Mouse (Mus musculus): ENCODE data around the gene Elf5.

Gene Elf5

GRCm38 (mm10) chr2:103411348-103411747 lies at the start of gene Elf5:
Elf5 (plus strand) TSS chr2:103411688.
- DNase-seq (ENCODE audit: low read depth in 1 of 2, low spot score in 2 of 2) = no peak

- no peak for DNase-seq (ENCODE audit: low read depth in 1 of 2, low spot score in 2 of 2)
Observed at GRCm38 (mm10) chr2:103372541-103372940, 38.9 kb upstream of the Elf5 start.

- no peak for DNase-seq (ENCODE audit: low read depth in 1 of 2, low spot score in 2 of 2)
Observed at GRCm38 (mm10) chr2:103379502-103380160, 31.9 kb upstream of the Elf5 start.

GRCm38 (mm10) chr2:103382174-103382573 lies 29.3 kb upstream of the Elf5 start:
- DNase-seq (ENCODE audit: low read depth in 1 of 2, low spot score in 2 of 2) = no peak

GRCm38 (mm10) chr2:103387881-103388280 lies 23.6 kb upstream of the Elf5 start:
- no peak for DNase-seq (ENCODE audit: low read depth in 1 of 2, low spot score in 2 of 2)

- DNase-seq (ENCODE audit: low read depth in 1 of 2, low spot score in 2 of 2) = no peak
Observed at GRCm38 (mm10) chr2:103388311-103388710, 23.2 kb upstream of the Elf5 start.

GRCm38 (mm10) chr2:103390086-103390988 lies 21.2 kb upstream of the Elf5 start:
- DNase-seq (ENCODE audit: low read depth in 1 of 2, low spot score in 2 of 2) = no peak

- DNase-seq (ENCODE audit: low read depth in 1 of 2, low spot score in 2 of 2) = no peak
Observed at GRCm38 (mm10) chr2:103391626-103392025, 19.9 kb upstream of the Elf5 start.

- no peak for DNase-seq (ENCODE audit: low read depth in 1 of 2, low spot score in 2 of 2)
Observed at GRCm38 (mm10) chr2:103398110-103398509, 13.4 kb upstream of the Elf5 start.

- no peak for DNase-seq (ENCODE audit: low read depth in 1 of 2, low spot score in 2 of 2)
Observed at GRCm38 (mm10) chr2:103400691-103401090, 10.8 kb upstream of the Elf5 start.

- DNase-seq (ENCODE audit: low read depth in 1 of 2, low spot score in 2 of 2) = no peak
Observed at GRCm38 (mm10) chr2:103406239-103406638, 5.2 kb upstream of the Elf5 start.

- no peak for DNase-seq (ENCODE audit: low read depth in 1 of 2, low spot score in 2 of 2)
Observed at GRCm38 (mm10) chr2:103411816-103412215, 328 bp downstream of the Elf5 start.

- no peak for DNase-seq (ENCODE audit: low read depth in 1 of 2, low spot score in 2 of 2)
Observed at GRCm38 (mm10) chr2:103413381-103413780, 1.9 kb downstream of the Elf5 start.

GRCm38 (mm10) chr2:103415774-103416173 lies 4.3 kb downstream of the Elf5 start:
- no peak for DNase-seq (ENCODE audit: low read depth in 1 of 2, low spot score in 2 of 2)

- DNase-seq (ENCODE audit: low read depth in 1 of 2, low spot score in 2 of 2) = no peak
Observed at GRCm38 (mm10) chr2:103420650-103421507, 9.4 kb downstream of the Elf5 start.

GRCm38 (mm10) chr2:103423884-103424283 lies 12.4 kb downstream of the Elf5 start:
- no peak for DNase-seq (ENCODE audit: low read depth in 1 of 2, low spot score in 2 of 2)

- DNase-seq (ENCODE audit: low read depth in 1 of 2, low spot score in 2 of 2) = peak in 1 of 2 experiments; percentile 16
Observed at GRCm38 (mm10) chr2:103424349-103425026, 13.0 kb downstream of the Elf5 start.

GRCm38 (mm10) chr2:103425456-103426063 lies 14.1 kb downstream of the Elf5 start:
- no peak for DNase-seq (ENCODE audit: low read depth in 1 of 2, low spot score in 2 of 2)

- DNase-seq (ENCODE audit: low read depth in 1 of 2, low spot score in 2 of 2) = no peak
Observed at GRCm38 (mm10) chr2:103428356-103428755, 16.9 kb downstream of the Elf5 start.

- DNase-seq (ENCODE audit: low read depth in 1 of 2, low spot score in 2 of 2) = no peak
Observed at GRCm38 (mm10) chr2:103430712-103431111, 19.2 kb downstream of the Elf5 start.
